Mouse (Mus musculus): ENCODE measurements around the gene Fezf2.

Fezf2 gene

DNA sequence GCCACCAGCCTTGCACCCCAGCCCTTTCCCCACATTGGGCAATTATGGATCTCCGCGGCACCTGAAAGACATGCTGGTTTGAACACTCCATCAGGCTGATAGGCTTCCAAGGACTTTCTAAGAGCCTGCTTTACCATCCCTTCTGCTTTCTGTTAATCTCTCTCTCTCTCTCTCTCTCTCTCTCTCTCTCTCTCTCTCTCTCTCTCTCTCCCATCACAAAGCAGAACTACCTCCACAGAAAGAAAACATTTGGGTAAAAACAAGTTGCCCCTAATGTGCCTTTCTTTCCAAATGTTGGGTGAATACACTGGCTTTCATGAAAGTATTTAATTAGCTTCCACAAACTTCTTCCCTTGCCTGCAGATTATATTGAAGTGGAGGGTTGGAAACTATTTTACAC is at the start of gene Fezf2:
Gene Fezf2 (minus strand): TSS at position 101 of the 400 bp plus-strand sequence.
- no peak for DNase-seq (ENCODE audit: low spot score in 2 of 2)

GRCm38 (mm10) chr14:12397561-12397960 is 49.6 kb upstream of the Fezf2 start:
- no peak for DNase-seq (ENCODE audit: low spot score in 2 of 2)

- no peak for DNase-seq (ENCODE audit: low spot score in 2 of 2)
Observed at GRCm38 (mm10) chr14:12394318-12394717, 46.3 kb upstream of the Fezf2 start.

DNA sequence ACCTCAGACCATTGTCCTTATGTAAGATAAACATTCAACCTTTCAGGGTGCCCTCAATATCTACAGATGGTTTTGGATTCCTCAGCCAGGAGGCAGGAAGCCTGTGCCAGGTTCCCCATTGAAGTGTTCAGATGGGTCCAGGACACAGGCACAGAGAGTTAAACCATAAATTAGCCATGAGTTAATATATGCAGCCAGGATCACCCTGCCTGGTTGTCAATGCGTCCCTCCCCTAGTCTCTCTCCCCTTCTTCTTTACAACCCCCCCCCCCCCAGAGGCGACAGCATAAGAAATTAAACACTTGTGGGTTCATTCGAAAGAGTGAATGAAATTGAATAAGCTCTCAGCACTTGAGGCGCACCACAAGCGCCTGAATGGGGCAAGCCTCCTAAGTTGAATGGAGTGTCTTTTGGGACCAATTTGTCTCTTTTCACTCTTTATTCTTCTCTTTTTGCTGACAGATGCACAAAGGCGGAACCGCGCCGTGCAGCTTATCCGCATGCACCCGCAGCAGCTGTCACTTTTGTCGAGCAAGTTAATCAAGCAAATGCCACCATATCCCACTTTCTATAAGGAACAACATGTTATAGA is 45.4 kb upstream of the Fezf2 start:
- no peak for DNase-seq (ENCODE audit: low spot score in 2 of 2)

DNA sequence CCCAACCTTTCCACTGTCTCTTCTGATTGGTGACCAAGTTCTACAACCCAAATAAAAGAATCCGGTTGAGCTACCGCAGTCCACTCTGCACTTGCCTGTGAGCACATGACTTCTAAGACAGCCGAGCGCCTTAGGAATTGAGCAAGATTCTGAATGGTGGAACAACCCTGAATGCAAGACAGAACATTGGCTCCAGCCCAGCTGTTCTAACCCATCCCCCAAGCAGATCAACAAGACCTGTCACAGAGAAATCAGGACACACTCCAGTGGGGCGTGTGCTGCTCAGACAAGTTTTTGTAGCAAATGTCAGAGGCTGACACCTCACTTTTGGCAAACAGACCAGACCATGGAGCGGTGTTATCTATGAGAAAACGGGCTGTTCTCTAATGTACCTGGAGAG is 43.2 kb upstream of the Fezf2 start:
- DNase-seq (ENCODE audit: low spot score in 2 of 2): no peak

GRCm38 (mm10) chr14:12388806-12389436 is 40.9 kb upstream of the Fezf2 start:
- DNase-seq (ENCODE audit: low spot score in 2 of 2): no peak

DNA sequence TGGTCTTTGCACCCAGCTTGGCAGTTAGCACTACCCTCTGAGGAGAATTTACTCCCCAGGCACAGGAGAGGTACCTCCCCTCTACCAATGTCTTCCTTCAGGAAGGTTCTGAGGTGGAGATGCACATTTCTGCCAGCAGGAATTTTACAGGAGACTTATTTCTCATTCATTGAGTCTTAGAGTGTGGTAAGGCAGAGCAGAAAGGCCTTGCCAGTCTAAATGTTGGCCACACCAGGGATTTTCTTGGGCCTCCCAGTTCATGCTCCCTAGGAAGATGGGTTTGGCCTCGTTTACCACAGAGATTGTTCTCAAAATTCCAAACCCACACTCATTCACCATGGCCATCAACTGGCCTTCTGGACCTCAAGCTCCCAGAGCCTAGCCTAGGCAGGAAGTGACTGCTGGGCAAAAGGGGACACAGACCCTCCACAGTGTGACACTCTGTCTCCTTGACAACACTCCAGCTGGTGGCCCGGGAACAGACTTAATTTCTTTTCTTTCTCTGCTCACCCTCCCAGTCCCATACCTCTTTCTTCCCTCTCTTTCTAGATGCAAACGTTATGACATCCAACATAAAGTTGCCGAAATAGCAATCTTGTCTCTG is 40.3 kb upstream of the Fezf2 start:
- no peak for DNase-seq (ENCODE audit: low spot score in 2 of 2)

GRCm38 (mm10) chr14:12387176-12387575 is 39.2 kb upstream of the Fezf2 start:
- no peak for DNase-seq (ENCODE audit: low spot score in 2 of 2)

DNA sequence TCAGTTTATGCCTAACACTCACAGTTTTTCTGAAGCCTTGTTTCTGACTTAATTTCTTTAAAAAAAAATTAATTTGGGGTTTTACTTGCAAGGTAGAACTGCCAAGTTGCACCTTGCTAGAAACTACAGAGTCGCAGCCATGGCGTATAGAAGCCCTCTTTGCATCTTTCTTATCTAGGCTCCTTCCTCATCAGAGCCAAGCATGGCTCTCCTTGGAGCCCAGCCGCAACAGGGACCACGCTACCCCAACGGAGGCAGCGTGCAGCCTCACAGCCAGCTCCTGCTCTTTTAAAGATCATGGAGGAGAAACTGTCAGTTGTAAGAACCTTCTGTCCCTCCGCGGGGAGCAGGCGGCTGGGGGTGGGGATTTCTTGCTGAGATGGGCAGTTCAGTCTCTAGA is 29.9 kb upstream of the Fezf2 start:
- no peak for DNase-seq (ENCODE audit: low spot score in 2 of 2)

GRCm38 (mm10) chr14:12377289-12377688 is 29.3 kb upstream of the Fezf2 start:
- no peak for DNase-seq (ENCODE audit: low spot score in 2 of 2)

- DNase-seq (ENCODE audit: low spot score in 2 of 2): no peak
Observed at GRCm38 (mm10) chr14:12375451-12375850, 27.5 kb upstream of the Fezf2 start.

DNA sequence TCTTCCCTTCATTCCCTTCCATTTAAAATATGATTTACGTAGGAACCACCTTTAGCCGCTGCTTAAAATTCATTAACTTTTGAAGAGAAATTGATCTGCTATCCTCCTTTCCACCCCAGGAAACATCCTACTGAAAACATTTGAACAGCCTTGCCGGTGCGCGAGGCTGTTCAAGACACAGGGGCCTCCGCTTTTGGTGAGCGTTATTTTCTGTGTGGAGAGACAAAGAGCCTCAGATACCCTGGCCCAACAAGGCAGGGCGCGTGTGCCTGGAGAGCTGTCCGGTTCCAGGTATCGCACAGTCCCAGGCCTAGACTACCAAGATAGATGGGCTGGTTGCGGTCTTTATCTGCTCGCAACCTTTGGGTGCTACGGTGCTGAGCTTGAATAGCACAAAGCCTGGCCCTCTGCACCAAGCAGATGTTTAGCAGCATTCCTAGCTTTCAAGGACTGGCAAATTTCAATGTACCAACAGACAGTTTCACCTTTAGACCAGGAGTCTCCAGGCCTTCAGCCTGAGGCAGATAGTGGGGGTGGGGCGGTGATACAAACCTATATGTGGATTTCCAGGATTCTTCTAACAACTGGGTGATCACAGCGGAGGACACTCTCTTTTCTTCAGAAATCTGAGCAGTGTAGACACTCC is 2.4 kb upstream of the Fezf2 start:
- DNase-seq (ENCODE audit: low spot score in 2 of 2): no peak

DNA sequence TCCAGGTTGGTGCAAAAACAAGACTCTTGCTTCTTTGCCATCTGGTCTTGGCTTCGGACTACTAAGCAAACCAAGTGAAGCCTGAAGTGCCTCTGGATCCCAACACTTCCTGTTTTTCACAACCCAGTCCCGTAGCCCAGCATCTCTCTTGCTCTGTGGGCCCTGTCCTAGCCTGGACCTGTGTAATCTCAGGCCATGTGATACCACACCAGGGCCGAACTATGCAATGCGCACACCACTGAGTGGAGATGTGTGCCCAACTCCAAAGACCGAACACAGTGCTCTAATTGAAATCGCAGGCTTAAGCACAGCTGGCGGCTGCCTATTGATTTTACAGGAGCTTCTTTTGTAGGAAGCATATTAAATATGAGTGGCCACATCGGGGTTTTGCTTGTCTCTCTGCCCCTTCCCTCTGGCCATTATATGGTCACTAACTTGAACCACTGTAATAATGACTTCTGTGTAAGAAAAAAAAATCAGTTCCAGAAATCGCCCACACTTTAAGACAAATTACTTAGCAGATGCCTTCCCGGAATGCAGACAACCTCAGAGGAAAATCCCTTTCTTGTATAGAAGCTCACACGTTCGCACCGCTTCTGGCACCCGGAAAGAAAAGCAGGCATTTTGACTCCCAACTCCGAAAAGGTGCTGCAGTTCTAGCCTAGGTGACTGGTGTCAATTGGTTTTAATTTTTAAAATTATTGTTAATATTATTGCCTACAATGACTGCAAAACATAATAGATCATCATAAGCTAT is 1.5 kb upstream of the Fezf2 start:
- no peak for DNase-seq (ENCODE audit: low spot score in 2 of 2)

GRCm38 (mm10) chr14:12346865-12347600 is 956 bp downstream of the Fezf2 start:
- no peak for DNase-seq (ENCODE audit: low spot score in 2 of 2)

DNA sequence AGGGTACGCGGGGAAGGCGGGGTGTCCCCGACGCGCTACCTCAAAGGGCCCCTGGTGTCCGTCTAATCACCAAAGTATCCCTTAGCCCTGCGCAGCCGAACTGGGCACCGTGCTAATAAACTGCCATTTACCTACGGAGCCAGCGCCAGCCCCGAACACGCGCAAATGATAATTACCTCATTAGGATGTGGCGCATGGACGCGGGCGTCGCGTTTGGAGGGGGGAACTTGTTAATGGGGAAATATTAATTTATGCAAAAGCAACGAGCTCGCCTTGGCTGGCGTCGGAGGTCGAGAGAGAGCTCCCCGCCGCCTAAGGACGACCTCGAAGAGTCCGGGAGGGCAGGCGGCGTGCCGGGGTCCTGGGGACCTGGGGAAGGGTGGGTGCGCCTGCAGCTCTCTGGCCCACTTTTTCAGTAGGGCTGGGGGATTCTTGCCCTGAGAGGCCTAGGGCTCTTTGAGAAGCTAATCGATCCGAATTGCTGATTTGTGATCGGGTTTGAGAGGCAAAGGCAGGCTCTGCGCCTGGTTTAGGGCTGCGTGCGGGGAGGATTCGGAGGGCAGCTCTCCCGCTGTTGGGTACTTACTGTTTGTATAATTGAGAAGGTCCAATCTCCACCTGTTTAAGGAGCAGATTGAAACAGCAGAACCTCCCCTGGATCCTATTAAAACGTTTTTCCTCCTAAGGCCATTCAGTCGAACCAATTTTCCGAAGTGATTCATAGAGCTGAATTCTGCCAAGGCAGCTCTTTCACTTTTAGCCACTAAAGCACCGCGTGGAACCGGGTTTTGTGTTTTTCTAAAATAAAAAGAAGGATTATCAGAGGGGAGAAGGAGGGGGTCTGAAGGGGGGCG is 1.8 kb downstream of the Fezf2 start:
- DNase-seq (ENCODE audit: low spot score in 2 of 2): no peak

GRCm38 (mm10) chr14:12345241-12345921 is 2.6 kb downstream of the Fezf2 start:
- DNase-seq (ENCODE audit: low spot score in 2 of 2): no peak

DNA sequence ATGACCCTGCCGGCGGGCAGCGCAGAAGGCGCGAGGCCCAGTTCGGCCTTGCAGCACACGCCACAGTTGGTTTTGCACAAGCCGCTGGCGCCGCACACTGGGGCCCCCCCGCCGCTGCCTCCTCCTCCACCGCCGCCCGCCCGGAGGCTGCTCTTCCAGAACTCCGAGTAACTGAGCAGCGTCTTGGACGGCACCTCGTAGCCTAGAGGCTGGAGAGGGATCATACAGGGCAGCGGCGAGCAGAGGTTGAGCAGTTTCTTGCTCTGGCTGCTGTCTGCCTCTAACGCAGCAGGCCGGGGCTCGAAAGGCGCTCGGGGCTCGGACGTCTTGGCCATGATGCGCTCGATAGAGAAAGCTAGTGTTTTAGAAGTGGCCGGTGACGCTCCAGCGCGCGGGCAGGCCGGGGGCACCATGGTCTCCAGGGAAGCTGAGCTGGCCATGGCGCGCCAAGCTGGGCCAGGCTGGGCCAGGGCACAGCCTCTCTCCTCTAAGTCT is 3.2 kb downstream of the Fezf2 start:
- DNase-seq (ENCODE audit: low spot score in 2 of 2): no peak

DNA sequence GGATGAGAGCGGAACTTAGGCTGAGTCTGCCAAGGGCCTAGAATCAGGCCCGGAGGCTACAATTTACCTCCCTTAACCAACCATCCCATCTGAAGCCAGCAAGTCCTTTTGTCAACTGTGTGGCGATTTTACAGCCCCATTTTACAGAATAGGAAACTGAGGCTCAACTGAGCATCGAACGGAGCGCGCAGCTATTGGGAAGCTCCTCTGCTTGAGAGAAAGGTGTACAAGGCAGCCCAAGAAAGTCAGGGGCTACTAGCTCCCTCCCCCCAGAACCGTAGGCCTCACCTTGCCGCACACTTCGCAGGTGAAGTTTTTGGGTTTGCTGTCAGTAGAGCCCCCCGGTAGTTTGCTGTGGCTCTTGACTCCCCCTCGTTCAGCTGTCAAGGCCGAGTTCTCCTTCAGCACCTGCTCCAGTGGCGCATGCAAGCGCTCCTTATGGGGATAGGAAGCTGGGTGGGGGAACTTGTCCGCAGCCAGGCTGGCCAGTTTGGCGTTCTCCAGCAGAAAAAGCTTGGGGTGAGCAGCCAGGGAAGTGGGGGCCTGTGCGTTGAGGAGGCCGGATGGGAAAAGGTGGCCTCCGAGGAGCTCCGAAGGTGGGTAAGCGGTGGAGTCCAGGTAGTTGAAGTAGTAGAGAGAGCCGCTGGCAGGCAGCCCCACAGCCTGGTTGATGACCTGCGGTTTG is 3.8 kb downstream of the Fezf2 start:
- DNase-seq (ENCODE audit: low spot score in 2 of 2): no peak

DNA sequence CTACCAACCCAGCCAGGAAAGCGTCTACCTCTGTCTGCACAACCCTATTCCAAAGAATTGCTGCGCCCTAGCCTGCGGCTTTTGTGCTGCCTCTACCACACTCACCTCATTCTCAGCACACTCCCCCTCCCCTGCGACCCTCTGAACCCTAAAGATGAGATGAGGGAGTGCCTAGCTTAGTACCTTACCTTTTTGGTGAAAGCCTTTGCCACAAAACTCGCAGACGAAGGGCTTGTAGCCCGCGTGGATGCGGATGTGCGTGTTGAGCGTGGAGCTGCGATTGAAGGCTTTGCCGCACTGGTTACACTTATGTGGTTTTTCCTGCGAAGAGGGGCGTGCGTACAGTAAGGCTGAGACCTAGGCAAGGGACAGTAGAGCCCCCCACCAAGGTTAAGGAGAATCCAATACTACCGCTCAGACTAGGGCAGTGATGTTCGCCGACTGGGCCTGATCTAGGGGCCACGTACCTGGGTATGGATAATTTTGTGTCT is 4.5 kb downstream of the Fezf2 start:
- no peak for DNase-seq (ENCODE audit: low spot score in 2 of 2)

All from spleen, postnatal 10 days (tissue).